8 mouse cellular contexts compared by ENCODE assay signal in the genomic region with DNA sequence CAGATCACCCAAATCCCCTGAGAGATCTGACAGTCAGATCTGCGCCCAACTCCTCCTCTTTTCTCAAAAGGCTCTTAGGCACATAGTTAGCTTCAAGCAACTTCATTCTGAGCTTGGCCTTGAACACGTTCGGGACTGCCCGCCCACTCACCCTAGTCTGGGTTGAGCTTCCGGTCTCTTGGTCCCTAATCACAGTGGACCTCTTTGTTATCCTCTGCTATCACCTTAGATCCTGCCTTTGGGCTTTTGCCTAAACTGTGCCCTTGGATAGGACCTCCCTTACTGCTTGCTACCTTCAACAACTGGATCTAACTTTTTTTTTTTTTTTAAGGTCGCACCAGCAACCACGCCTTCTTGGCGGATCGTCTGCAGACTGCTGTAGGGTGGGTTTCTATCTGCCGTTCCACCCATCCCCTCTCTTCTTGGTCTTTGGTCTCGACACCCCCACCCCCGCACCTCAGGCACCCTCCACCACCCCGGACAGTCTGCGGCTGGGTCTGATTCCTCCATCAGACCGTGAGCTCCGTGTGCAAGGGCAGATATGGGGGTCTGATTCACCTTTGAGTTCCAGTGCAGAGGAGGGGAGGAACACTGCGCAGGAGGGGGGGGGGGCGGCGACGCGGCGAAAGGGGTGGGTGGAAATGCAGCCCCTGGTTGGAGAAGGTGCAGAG. TPM values are rescaled to one million over a fixed set of nuclear protein-coding genes. Genes with fewer than 3 reads are reported as not detected.
A peak's percentile ranks its signal among the peaks of the same experiment; 100 is the strongest.
DNase-seq lines count a peak whose midpoint lies in the region; ATAC-seq and TF ChIP-seq lines count a peak whose summit lies in the region.

No protein-coding gene starts in this region.

- no peaks in the 10 kb centered on the region for H3K79me2 ChIP-seq in CH12.LX (replicated peaks; ENCODE audit: control insufficient read depth, extremely low read depth, insufficient read depth, poor library complexity, severe bottlenecking)

- H3K27ac ChIP-seq in CH12.LX (ENCODE audit: insufficient read depth, low read depth): no peak overlapping the region
- peak overlapping the region; percentile 100 for H3K27ac ChIP-seq in heart, embryonic 12.5 days (ENCODE audit: poor library complexity, severe bottlenecking)
- peak overlapping the region; percentile 99 for H3K27ac ChIP-seq in kidney, embryonic 14.5 days (ENCODE audit: low read depth, low read length)
- peak overlapping the region; percentile 99 for H3K27ac ChIP-seq in lung, postnatal 0 days (ENCODE audit: low read length)

- H3K36me3 ChIP-seq in CH12.LX (replicated peaks in 1 of 2; ENCODE audit: control insufficient read depth in 1 of 2, insufficient read depth in 1 of 2, low read length in 1 of 2): no peaks in the 10 kb centered on the region
- H3K36me3 ChIP-seq in heart, embryonic 12.5 days: peaks cover 10% of the 10 kb centered on the region
- peaks cover 4% of the 10 kb centered on the region; the same call in 1 of the 2 replicates for H3K36me3 ChIP-seq in kidney, embryonic 14.5 days (ENCODE audit: control insufficient read depth, insufficient read depth, low read length)
- no peaks in the 10 kb centered on the region for H3K36me3 ChIP-seq in lung, postnatal 0 days (ENCODE audit: insufficient read depth, low read length)

- H3K4me3 ChIP-seq in CH12.LX (replicated peaks in 1 of 3; ENCODE audit: low read depth in 2 of 3, low read length in 2 of 3, poor library complexity in 1 of 3): no peak overlapping the region
- peak overlapping the region; percentile 100 for H3K4me3 ChIP-seq in heart, embryonic 12.5 days
- peak overlapping the region; percentile 80 for H3K4me3 ChIP-seq in kidney, embryonic 14.5 days (ENCODE audit: low read length)
- H3K4me3 ChIP-seq in lung, postnatal 0 days (ENCODE audit: low read depth, low read length): peak overlapping the region; percentile 94

- no peak overlapping the region for H3K9ac ChIP-seq in CH12.LX (ENCODE audit: insufficient read depth, low read depth)
- H3K9ac ChIP-seq in heart, embryonic 12.5 days: peak overlapping the region; percentile 99
- peak overlapping the region; percentile 74 for H3K9ac ChIP-seq in kidney, embryonic 14.5 days (ENCODE audit: low read depth, low read length)
- H3K9ac ChIP-seq in lung, postnatal 0 days (replicated peaks; ENCODE audit: low read depth): peak overlapping the region; percentile 76

- TF ChIP-seq CTCF in CH12.LX (conservative IDR thresholded peaks at IDR 0.05 in 1 of 2, IDR thresholded peaks at IDR 0.05 in 1 of 2; ENCODE audit: low read depth in 2 of 2, low read length in 2 of 2): no peak
- no peak for TF ChIP-seq CTCF in lung, postnatal 0 days (IDR thresholded peaks at IDR 0.05)

- TF ChIP-seq RAD21 in CH12.LX (IDR thresholded peaks at IDR 0.05; ENCODE audit: low read depth, low read length): no peak

- no peak for DNase-seq in CH12.LX (ENCODE audit: extremely low read depth)
- peak; percentile 74 for DNase-seq in embryo, embryonic 11 days
- peak; percentile 63 for DNase-seq in lung, postnatal 0 days (ENCODE audit: low spot score)
- peak; percentile 13 for DNase-seq in retina, postnatal 7 days (ENCODE audit: low read depth, low spot score)
- no peak for DNase-seq in thymus, postnatal 0 days (ENCODE audit: low spot score)

- in situ Hi-C loops in CH12.LX (cut with MboI; ENCODE audit: low pct_ligation_motif_present, low pct_unique_long_range_greater_than_20kb, low sequenced_read_pairs): no loop called here

- H3K4me2 ChIP-seq in CH12.LX (ENCODE audit: insufficient read depth, low read depth, poor library complexity, severe bottlenecking): no peak overlapping the region
- H3K4me2 ChIP-seq in heart, embryonic 12.5 days: peak overlapping the region; percentile 82
- peak overlapping the region; percentile 61 for H3K4me2 ChIP-seq in kidney, embryonic 14.5 days (replicated peaks; ENCODE audit: low read depth, low read length)
- peak overlapping the region; percentile 91 for H3K4me2 ChIP-seq in lung, postnatal 0 days (replicated peaks; ENCODE audit: low read depth, low read length)

- 3% methylated on average over 17 of the region's 22 CpGs for WGBS in heart, embryonic 12.5 days
- WGBS in kidney, embryonic 14.5 days: 2% methylated on average over 21 of the region's 22 CpGs
- WGBS in lung, postnatal 0 days: 1% methylated on average over 18 of the region's 22 CpGs

- H3K9me3 ChIP-seq in CH12.LX (replicated peaks; ENCODE audit: low read length): no peaks in the 10 kb centered on the region
- no peaks in the 10 kb centered on the region for H3K9me3 ChIP-seq in heart, embryonic 12.5 days (replicated peaks)
- no peaks in the 10 kb centered on the region for H3K9me3 ChIP-seq in kidney, embryonic 14.5 days (ENCODE audit: control insufficient read depth, low read length)
- H3K9me3 ChIP-seq in lung, postnatal 0 days (ENCODE audit: low read length): no peaks in the 10 kb centered on the region

- no peak for TF ChIP-seq EP300 in CH12.LX (IDR thresholded peaks at IDR 0.05; ENCODE audit: low read length)
- no peak for TF ChIP-seq EP300 in lung, postnatal 0 days (IDR thresholded peaks at IDR 0.05)

- ATAC-seq in activated CD4-positive, CD25-positive, alpha-beta regulatory T cell, adult 4 months: peak; percentile 34
- ATAC-seq in heart, embryonic 12.5 days (ENCODE audit: insufficient number of reproducible peaks, low FRiP score): peak; percentile 13; the same call in 1 of the 2 replicates
- peak; percentile 12 for ATAC-seq in kidney, embryonic 14.5 days (ENCODE audit: low FRiP score, low TSS enrichment)
- peak; percentile 18 for ATAC-seq in lung, postnatal 0 days

- no peaks in the 10 kb centered on the region for H3K27me3 ChIP-seq in CH12.LX (replicated peaks)
- H3K27me3 ChIP-seq in heart, embryonic 12.5 days (replicated peaks): no peaks in the 10 kb centered on the region
- no peaks in the 10 kb centered on the region for H3K27me3 ChIP-seq in kidney, embryonic 14.5 days (ENCODE audit: control insufficient read depth, insufficient read depth, low read length)
- no peaks in the 10 kb centered on the region for H3K27me3 ChIP-seq in lung, postnatal 0 days (replicated peaks; ENCODE audit: insufficient read depth, low read length)

- peaks cover 0 to 9% of the 10 kb centered on the region in 2 experiments; a peak in 2 of 4 replicates for H3K4me1 ChIP-seq in CH12.LX (ENCODE audit: control insufficient read depth in 1 of 2, insufficient read depth in 2 of 2)
- peaks cover 24% of the 10 kb centered on the region for H3K4me1 ChIP-seq in heart, embryonic 12.5 days (replicated peaks)
- H3K4me1 ChIP-seq in kidney, embryonic 14.5 days (ENCODE audit: control insufficient read depth, insufficient read depth, low read length): peaks cover 21% of the 10 kb centered on the region
- H3K4me1 ChIP-seq in lung, postnatal 0 days (ENCODE audit: insufficient read depth, low read depth, low read length): no peaks in the 10 kb centered on the region

- dilution Hi-C loops in CH12.LX (cut with MboI; ENCODE audit: extremely low pct_ligation_motif_present, extremely low pct_unique_long_range_greater_than_20kb, low sequenced_read_pairs): no loop called here

- TF ChIP-seq POLR2A in CH12.LX (IDR thresholded peaks at IDR 0.05; ENCODE audit: low read depth, low read length): no peak

TF ChIP-seq in CH12.LX, 34 proteins besides CTCF, POLR2A, EP300 and RAD21:
- TF ChIP-seq ZNF384 (IDR thresholded peaks at IDR 0.05; ENCODE audit: low read depth, low read length) (0 out of 2 replicates have a peak, but pooled peaks have one; percentile 14), IRF4 (IDR thresholded peaks at IDR 0.05; ENCODE audit: low read depth, low read length) (no peak)

RNA-seq across cellular contexts. Expression of a gene that starts 0.9 kb away (rescaled TPM):
- total RNA-seq in CH12.LX (2012; rRNA removed) (not detected in 2 replicates), CH12.LX (2014; rRNA removed) (not detected in 2 replicates)
- polyA plus RNA-seq in CH12.LX (2012; ENCODE audit: insufficient read length, low read depth): 0.67 TPM in 1 of 2 replicates, not detected in the other
- polyA plus RNA-seq in activated CD4-positive, CD25-positive, alpha-beta regulatory T cell, adult 4 months (2017; shearing (Covaris generic)): 1 to 10 TPM; 5.1 to 6.2 TPM
- polyA plus RNA-seq in heart, embryonic 12.5 days (2016; fragmentation: Nextera tagmentation; extraction: Ambion mirVana): 33.3 and 34.8 TPM in 2 replicates
- 22.9 and 32.8 TPM in 2 replicates for polyA plus RNA-seq in kidney, embryonic 14.5 days (2014; fragmentation: Nextera tagmentation; extraction: Ambion mirVana)
- 16.6 and 17.9 TPM in 2 replicates for polyA plus RNA-seq in lung, postnatal 0 days (2015; fragmentation: Nextera tagmentation; extraction: Ambion mirVana)
- 5.5 and 8.0 TPM in 2 replicates for polyA plus RNA-seq in thymus, postnatal 0 days (2015; fragmentation: Nextera tagmentation; extraction: Ambion mirVana)

RNA-seq across cellular contexts. Expression of a gene that starts 28.9 kb away (rescaled TPM):
- not detected in 2 replicates for total RNA-seq in CH12.LX (2012; rRNA removed)
- total RNA-seq in CH12.LX (2014; rRNA removed): not detected in 2 replicates
- polyA plus RNA-seq in CH12.LX (2012; ENCODE audit: insufficient read length, low read depth): not detected in 2 replicates
- not detected for polyA plus RNA-seq in activated CD4-positive, CD25-positive, alpha-beta regulatory T cell, adult 4 months (2017; shearing (Covaris generic))
- 0.80 and 1.0 TPM in 2 replicates for polyA plus RNA-seq in heart, embryonic 12.5 days (2016; fragmentation: Nextera tagmentation; extraction: Ambion mirVana)
- 1.1 and 1.6 TPM in 2 replicates for polyA plus RNA-seq in kidney, embryonic 14.5 days (2014; fragmentation: Nextera tagmentation; extraction: Ambion mirVana)
- 1.9 and 2.4 TPM in 2 replicates for polyA plus RNA-seq in lung, postnatal 0 days (2015; fragmentation: Nextera tagmentation; extraction: Ambion mirVana)
- 0.36 and 0.40 TPM in 2 replicates for polyA plus RNA-seq in thymus, postnatal 0 days (2015; fragmentation: Nextera tagmentation; extraction: Ambion mirVana)

RNA-seq across cellular contexts. Expression of a gene that starts 57.7 kb away (rescaled TPM):
- total RNA-seq in CH12.LX (2012; rRNA removed) (not detected in 2 replicates), CH12.LX (2014; rRNA removed) (not detected in 2 replicates)
- not detected in 2 replicates for polyA plus RNA-seq in CH12.LX (2012; ENCODE audit: insufficient read length, low read depth)
- under 1 TPM in 1 of 2 experiments, not detected in 1; 0.33 TPM for polyA plus RNA-seq in activated CD4-positive, CD25-positive, alpha-beta regulatory T cell, adult 4 months (2017; shearing (Covaris generic))
- polyA plus RNA-seq in heart, embryonic 12.5 days (2016; fragmentation: Nextera tagmentation; extraction: Ambion mirVana): not detected in 2 replicates
- polyA plus RNA-seq in kidney, embryonic 14.5 days (2014; fragmentation: Nextera tagmentation; extraction: Ambion mirVana): 0.16 TPM in 1 of 2 replicates, not detected in the other
- polyA plus RNA-seq in lung, postnatal 0 days (2015; fragmentation: Nextera tagmentation; extraction: Ambion mirVana): 13.7 and 14.9 TPM in 2 replicates
- polyA plus RNA-seq in thymus, postnatal 0 days (2015; fragmentation: Nextera tagmentation; extraction: Ambion mirVana): 0.36 TPM in 1 of 2 replicates, not detected in the other

Comparison
In these comparisons a context has a peak if more than half of its experiments do, and no peak if none do; other contexts are left out.
1. DNase-seq: peak in embryo, embryonic 11 days (single experiment), lung, postnatal 0 days (single experiment) and retina, postnatal 7 days (single experiment); none in CH12.LX (single experiment) and thymus, postnatal 0 days (single experiment).
2. H3K4me3 ChIP-seq: peak in heart, embryonic 12.5 days (single experiment), kidney, embryonic 14.5 days (single experiment) and lung, postnatal 0 days (single experiment); none in CH12.LX (0 of 3).
3. RNA of a gene that starts 57.7 kb away (polyA plus RNA-seq): 13.7 to 14.9 TPM in lung, postnatal 0 days; 0.36 TPM in thymus, postnatal 0 days, 0.33 TPM in activated CD4-positive, CD25-positive, alpha-beta regulatory T cell, adult 4 months, 0.16 TPM in kidney, embryonic 14.5 days, not detected in CH12.LX and not detected in heart, embryonic 12.5 days; every median in the first group is over 10 times any median in the second.
4. Peak in every context shown above with its lines, with median percentiles within 50 percentile points of each other: ATAC-seq.